Mouse (Mus musculus) ES-E14 (cell line): ENCODE measurements around the gene Habp4.

ENCODE experiments used
- CHD2 ChIP-seq: IDR thresholded peaks from 2 replicates; pipeline ENCODE4 v1.6.1; 2014; ENCODE audit warnings: mild to moderate bottlenecking, low read depth, low read length, inconsistent platforms
- HCFC1 ChIP-seq: IDR thresholded peaks from 2 replicates; pipeline ENCODE4 v1.6.1; 2012; ENCODE audit warnings: low read length, inconsistent platforms, borderline replicate concordance; ENCODE audit not compliant: insufficient read depth
- MAFK ChIP-seq: IDR thresholded peaks from 2 replicates; pipeline ENCODE4 v1.6.1; 2014; ENCODE audit warnings: mild to moderate bottlenecking, low read depth, low read length, inconsistent platforms; ENCODE audit not compliant: insufficient read depth
- ZC3H11A ChIP-seq: IDR thresholded peaks from 2 replicates; pipeline ENCODE4 v1.6.1; 2012; ENCODE audit warnings: low read depth, mild to moderate bottlenecking, inconsistent platforms, low read length, borderline replicate concordance
- ZNF384 ChIP-seq: IDR thresholded peaks from 2 replicates; pipeline ENCODE4 v1.6.1; 2012; ENCODE audit warnings: low read depth, low read length, inconsistent platforms

DNA sequence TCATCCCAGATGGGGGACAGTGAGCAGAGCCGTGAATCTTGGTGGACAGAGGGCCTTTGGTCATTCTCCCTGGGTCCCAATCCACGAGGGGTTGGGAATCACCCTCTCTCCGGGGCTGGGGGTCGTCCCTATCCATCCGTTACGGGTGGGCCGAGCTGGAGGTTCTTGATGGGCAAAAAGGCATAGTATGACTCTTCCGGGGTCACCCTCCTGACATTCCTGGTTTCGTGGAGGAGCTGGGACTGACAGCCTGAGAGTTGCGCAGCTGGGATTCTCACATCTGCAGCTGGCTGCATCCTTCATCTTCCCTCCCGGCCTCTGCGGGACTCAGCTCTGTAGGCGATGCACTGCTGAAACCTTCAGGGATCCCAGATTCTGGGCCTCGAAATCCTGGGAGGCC is 1.0 kb downstream of the Habp4 start:
- TF ChIP-seq MAFK (no peak), HCFC1 (no peak), CHD2 (no peak), ZC3H11A (no peak), ZNF384 (no peak)
